Mouse (Mus musculus): ENCODE measurements at regions not wholly inside any gene's neighbourhood (a gene's known extent, or its start where the extent isn't known, plus 50 kb on each side); places are given as distances from the start of the nearest gene placed in this dataset.

- TF ChIP-seq CTCF (conservative IDR thresholded peaks at IDR 0.05; ENCODE audit: low read length) (no peak), NANOG (IDR thresholded peaks at IDR 0.05; ENCODE audit: borderline replicate concordance, low read length) (no peak)
Observed at GRCm38 (mm10) chr4:153208215-153208614, 274.4 kb downstream of the Ajap1 start.
